Mouse (Mus musculus) layer of hippocampus, adult 9-10 months (tissue): ENCODE data around the gene Raet1e.
"Not testable (repeated sequence)": the region's sequence is repeated elsewhere in the genome, so short reads cannot be mapped to it uniquely, and the experiment has no call there.

Source experiments
- DNase-seq: peaks from one replicate; pipeline ENCODE4 v3.0.0; 2022; ENCODE audit warnings: low spot score

Raet1e gene

GRCm38 (mm10) chr10:22158310-22158999, at the start of gene Raet1e, which contains the start of gene H60b:
TSS of gene Raet1e (plus strand) at chr10:22158569.
TSS of gene H60b (plus strand) at chr10:22158586.
- not testable (repeated sequence) for DNase-seq

- DNase-seq: no peak
Observed at GRCm38 (mm10) chr10:22140665-22141280, 17.6 kb upstream of the Raet1e start.

- DNase-seq: not testable (repeated sequence)
Observed at GRCm38 (mm10) chr10:22142194-22142593, 16.2 kb upstream of the Raet1e start.

- no peak for DNase-seq
Observed at GRCm38 (mm10) chr10:22142926-22143325, 15.4 kb upstream of the Raet1e start.

GRCm38 (mm10) chr10:22148441-22149072, 9.8 kb upstream of the Raet1e start:
- no peak for DNase-seq

- DNase-seq: no peak
Observed at GRCm38 (mm10) chr10:22149073-22149690, 9.2 kb upstream of the Raet1e start, which contains the start of gene E030030I06Rik. TSS of gene E030030I06Rik (minus strand) at chr10:22149270.

- DNase-seq: no peak
Observed at GRCm38 (mm10) chr10:22149691-22150465, 8.5 kb upstream of the Raet1e start.

GRCm38 (mm10) chr10:22150593-22150992, 7.8 kb upstream of the Raet1e start:
- DNase-seq: no peak

GRCm38 (mm10) chr10:22151056-22151862, 7.1 kb upstream of the Raet1e start:
- not testable (repeated sequence) for DNase-seq

GRCm38 (mm10) chr10:22151863-22152640, 6.3 kb upstream of the Raet1e start:
- DNase-seq: not testable (repeated sequence)

- not testable (repeated sequence) for DNase-seq
Observed at GRCm38 (mm10) chr10:22153147-22153690, 5.2 kb upstream of the Raet1e start.

- not testable (repeated sequence) for DNase-seq
Observed at GRCm38 (mm10) chr10:22154127-22154526, 4.2 kb upstream of the Raet1e start.

GRCm38 (mm10) chr10:22154871-22155799, 3.2 kb upstream of the Raet1e start:
- no peak for DNase-seq

- no peak for DNase-seq
Observed at GRCm38 (mm10) chr10:22159131-22159561, 777 bp downstream of the Raet1e start.

GRCm38 (mm10) chr10:22159581-22160140, 1.3 kb downstream of the Raet1e start:
- DNase-seq: no peak

- DNase-seq: not testable (repeated sequence)
Observed at GRCm38 (mm10) chr10:22163279-22163678, 4.9 kb downstream of the Raet1e start.

- peak; percentile 45 for DNase-seq
Observed at GRCm38 (mm10) chr10:22163705-22164583, 5.6 kb downstream of the Raet1e start.
